Mouse (Mus musculus): Measurements from ENCODE around the gene Clec12b. TPM values are rescaled to one million over a fixed set of nuclear protein-coding genes. Genes with fewer than 3 reads are reported as not detected.

The Clec12b gene
- 0.06 and 0.19 TPM in 2 replicates for polyA plus RNA-seq (2012; rRNA removed)

DNA sequence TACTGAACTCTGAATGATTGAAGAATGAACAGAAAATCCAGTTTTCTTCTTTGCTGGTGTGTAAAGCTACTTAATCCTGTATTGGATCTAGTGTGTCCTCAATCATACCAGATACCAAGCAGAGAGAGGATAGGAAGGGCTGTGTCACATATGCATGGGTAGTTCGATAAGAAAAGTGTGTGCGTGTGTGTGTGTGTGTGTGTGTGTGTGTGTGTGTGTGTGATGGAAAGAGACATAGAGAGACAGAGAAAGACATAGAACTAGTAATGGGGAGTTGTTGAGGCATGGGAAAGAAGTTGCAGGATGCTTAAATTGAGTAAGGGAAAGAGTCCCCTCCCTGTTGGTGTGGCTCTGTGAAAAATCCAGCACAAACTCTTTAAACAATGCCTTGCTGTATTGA, at the start of gene Clec12b:
Gene Clec12b, minus strand, starts transcription at position 101 of the 400 bp plus-strand sequence.
- no peaks in the 10 kb centered on the region for H3K4me1 ChIP-seq (ENCODE audit: control insufficient read depth, insufficient read depth, low read length)
- H3K27ac ChIP-seq (ENCODE audit: insufficient read depth, low read length), result no peak within 1 kb of the TSS
- TF ChIP-seq CTCF (IDR thresholded peaks at IDR 0.05; ENCODE audit: extremely low read depth, insufficient read depth, low read length) (no peak), POLR2A (IDR thresholded peaks at IDR 0.05; ENCODE audit: extremely low read depth, insufficient read depth, low read length) (no peak)
- H3K4me3 ChIP-seq (ENCODE audit: insufficient read depth, low read length), result no peak within 1 kb of the TSS

DNA sequence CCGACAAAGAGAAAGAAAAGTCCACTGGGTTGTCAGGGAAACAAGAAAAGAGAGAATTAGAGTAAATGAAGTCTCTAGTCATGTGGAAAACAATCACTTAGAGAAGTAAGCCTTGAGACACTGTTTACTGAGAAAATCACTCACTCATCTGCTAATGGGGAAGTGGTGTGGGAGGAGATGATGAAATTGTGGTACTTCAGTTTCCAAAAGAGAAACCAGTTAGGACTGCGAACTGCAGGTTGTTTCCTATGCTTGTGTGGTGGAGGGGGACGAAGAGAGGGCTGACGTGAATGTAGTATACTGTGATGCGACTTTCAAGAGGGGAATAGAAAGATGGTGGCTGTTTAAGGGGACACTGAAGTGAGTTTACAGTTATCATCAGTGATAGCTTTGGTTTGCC, 48.6 kb upstream of the Clec12b start:
- TF ChIP-seq POLR2A (IDR thresholded peaks at IDR 0.05; ENCODE audit: extremely low read depth, insufficient read depth, low read length) (no peak), CTCF (IDR thresholded peaks at IDR 0.05; ENCODE audit: extremely low read depth, insufficient read depth, low read length) (no peak)
- Histone ChIP-seq H3K27ac (ENCODE audit: insufficient read depth, low read length) (no peak overlapping the region), H3K4me3 (ENCODE audit: insufficient read depth, low read length) (no peak overlapping the region), H3K4me1 (ENCODE audit: control insufficient read depth, insufficient read depth, low read length) (no peaks in the 10 kb centered on the region)

DNA sequence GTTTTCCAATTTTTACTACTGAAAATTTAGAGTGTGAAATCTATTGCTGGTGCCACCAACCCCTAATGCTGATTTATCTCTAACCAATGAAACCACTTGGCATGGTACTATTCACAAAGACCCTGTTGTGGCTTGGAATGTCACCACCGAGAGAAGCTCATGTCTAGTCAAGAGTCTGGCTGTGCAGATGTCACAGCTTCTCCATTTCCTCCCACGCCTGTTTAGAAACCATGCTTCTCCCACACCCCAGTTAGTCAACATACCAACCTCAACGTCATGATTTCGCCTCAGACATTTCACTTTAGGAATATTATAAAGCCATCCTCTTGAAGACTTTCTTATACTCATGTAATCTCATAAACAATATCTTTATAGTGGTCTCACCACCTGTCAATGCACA, 41.6 kb upstream of the Clec12b start:
- H3K4me1 ChIP-seq (ENCODE audit: control insufficient read depth, insufficient read depth, low read length), result no peaks in the 10 kb centered on the region
- TF ChIP-seq CTCF (IDR thresholded peaks at IDR 0.05; ENCODE audit: extremely low read depth, insufficient read depth, low read length), result no peak
- no peak for TF ChIP-seq POLR2A (IDR thresholded peaks at IDR 0.05; ENCODE audit: extremely low read depth, insufficient read depth, low read length)
- H3K27ac ChIP-seq (ENCODE audit: insufficient read depth, low read length), result no peak overlapping the region
- no peak overlapping the region for H3K4me3 ChIP-seq (ENCODE audit: insufficient read depth, low read length)

- Histone ChIP-seq H3K27ac (ENCODE audit: insufficient read depth, low read length) (no peak overlapping the region), H3K4me1 (ENCODE audit: control insufficient read depth, insufficient read depth, low read length) (no peaks in the 10 kb centered on the region), H3K4me3 (ENCODE audit: insufficient read depth, low read length) (no peak overlapping the region)
- TF ChIP-seq CTCF (IDR thresholded peaks at IDR 0.05; ENCODE audit: extremely low read depth, insufficient read depth, low read length) (no peak), POLR2A (IDR thresholded peaks at IDR 0.05; ENCODE audit: extremely low read depth, insufficient read depth, low read length) (no peak)
These were observed 40.1 kb upstream of the Clec12b start for GRCm38 (mm10) chr6:129425812-129426211.

DNA sequence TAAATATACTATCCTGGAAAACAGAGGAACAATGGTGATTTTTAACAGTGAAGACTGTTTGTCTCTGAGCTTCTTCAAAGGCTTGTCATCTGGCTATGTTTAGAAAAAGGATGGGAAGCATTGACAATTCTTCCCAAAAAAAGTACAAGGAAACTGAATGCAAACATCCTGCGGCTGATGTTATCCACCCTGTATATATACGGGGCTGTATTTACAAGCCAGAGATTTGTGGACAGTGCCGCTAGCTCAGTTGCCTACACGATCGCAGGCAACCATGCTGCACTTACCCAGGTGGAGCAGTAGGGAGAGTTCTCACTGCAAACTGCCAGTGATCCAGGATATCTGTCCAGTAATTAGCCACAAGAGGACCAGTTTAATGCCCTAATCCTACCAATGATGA, 39.5 kb upstream of the Clec12b start:
- Histone ChIP-seq H3K4me1 (ENCODE audit: control insufficient read depth, insufficient read depth, low read length) (no peaks in the 10 kb centered on the region), H3K4me3 (ENCODE audit: insufficient read depth, low read length) (no peak overlapping the region), H3K27ac (ENCODE audit: insufficient read depth, low read length) (peak overlapping the region; percentile 17; the same call in 1 of the 2 replicates)
- TF ChIP-seq POLR2A (IDR thresholded peaks at IDR 0.05; ENCODE audit: extremely low read depth, insufficient read depth, low read length), result no peak
- no peak for TF ChIP-seq CTCF (IDR thresholded peaks at IDR 0.05; ENCODE audit: extremely low read depth, insufficient read depth, low read length)

DNA sequence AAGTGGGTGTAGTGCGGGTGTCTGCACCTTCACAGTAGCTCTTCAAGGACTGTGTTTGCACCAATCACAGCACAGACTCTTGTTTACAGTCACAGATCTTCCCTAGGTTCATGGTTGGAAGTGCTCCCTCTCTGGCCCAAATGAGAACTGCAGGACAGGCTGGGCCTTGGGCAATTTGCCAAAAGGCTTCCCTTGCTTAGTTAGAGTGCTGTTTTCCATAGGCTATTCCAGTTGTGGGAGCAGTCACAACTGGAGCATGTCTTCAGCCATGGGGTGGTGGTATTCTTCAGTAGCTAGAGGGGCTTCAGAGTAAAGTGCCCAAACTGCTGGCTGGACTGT, 38.0 kb upstream of the Clec12b start:
- Histone ChIP-seq H3K4me3 (ENCODE audit: insufficient read depth, low read length) (no peak overlapping the region), H3K4me1 (ENCODE audit: control insufficient read depth, insufficient read depth, low read length) (no peaks in the 10 kb centered on the region)
- TF ChIP-seq CTCF (IDR thresholded peaks at IDR 0.05; ENCODE audit: extremely low read depth, insufficient read depth, low read length), result peak; percentile 78
- TF ChIP-seq POLR2A (IDR thresholded peaks at IDR 0.05; ENCODE audit: extremely low read depth, insufficient read depth, low read length), result no peak

DNA sequence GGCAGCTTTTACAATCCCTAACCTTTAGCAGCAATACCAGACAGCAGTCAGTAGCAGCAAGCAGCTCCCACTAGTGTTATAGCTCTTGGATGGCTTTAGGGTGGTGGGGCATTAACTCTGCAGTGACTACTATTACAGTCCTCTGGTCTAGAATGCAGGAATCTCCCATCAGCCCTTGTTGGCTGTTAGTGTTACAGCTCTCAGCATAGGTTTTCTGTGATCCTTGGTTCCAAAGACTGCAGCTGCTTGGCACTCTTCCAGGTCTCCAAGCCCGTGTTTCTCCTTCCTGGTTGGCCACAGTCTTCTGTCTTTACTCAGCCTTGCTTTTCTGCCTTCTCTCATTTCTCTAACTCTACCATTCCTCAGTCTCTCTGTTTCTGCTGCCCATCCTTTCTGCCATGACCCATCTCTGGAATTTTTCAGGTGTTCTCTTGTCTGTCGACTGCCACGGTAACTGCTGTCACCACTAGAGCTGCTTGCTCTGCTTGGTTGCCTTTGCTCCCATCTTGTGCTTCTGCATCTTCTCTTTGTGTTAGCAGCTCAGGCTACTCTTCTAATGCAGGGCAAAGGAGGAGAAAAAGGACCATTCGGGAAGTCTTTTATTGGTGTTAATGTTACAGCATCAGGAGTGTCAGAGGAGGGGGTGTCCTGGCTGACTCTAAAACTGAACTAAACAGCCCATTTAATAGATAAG, 37.5 kb upstream of the Clec12b start:
- Histone ChIP-seq H3K27ac (ENCODE audit: insufficient read depth, low read length) (no peak overlapping the region), H3K4me3 (ENCODE audit: insufficient read depth, low read length) (no peak overlapping the region), H3K4me1 (ENCODE audit: control insufficient read depth, insufficient read depth, low read length) (no peaks in the 10 kb centered on the region)
- TF ChIP-seq POLR2A (IDR thresholded peaks at IDR 0.05; ENCODE audit: extremely low read depth, insufficient read depth, low read length), result no peak
- no peak for TF ChIP-seq CTCF (IDR thresholded peaks at IDR 0.05; ENCODE audit: extremely low read depth, insufficient read depth, low read length)

More for the DNA sequence above, 38.0 kb upstream of the Clec12b start:
- no peak overlapping the region for H3K27ac ChIP-seq (ENCODE audit: insufficient read depth, low read length)

GRCm38 (mm10) chr6:129422311-129422710, 36.6 kb upstream of the Clec12b start:
- H3K4me3 ChIP-seq (ENCODE audit: insufficient read depth, low read length), result no peak overlapping the region
- TF ChIP-seq POLR2A (IDR thresholded peaks at IDR 0.05; ENCODE audit: extremely low read depth, insufficient read depth, low read length), result no peak
- TF ChIP-seq CTCF (IDR thresholded peaks at IDR 0.05; ENCODE audit: extremely low read depth, insufficient read depth, low read length), result no peak
- H3K27ac ChIP-seq (ENCODE audit: insufficient read depth, low read length), result no peak overlapping the region
- no peaks in the 10 kb centered on the region for H3K4me1 ChIP-seq (ENCODE audit: control insufficient read depth, insufficient read depth, low read length)

GRCm38 (mm10) chr6:129414177-129414576, 28.5 kb upstream of the Clec12b start:
- TF ChIP-seq POLR2A (IDR thresholded peaks at IDR 0.05; ENCODE audit: extremely low read depth, insufficient read depth, low read length) (no peak), CTCF (IDR thresholded peaks at IDR 0.05; ENCODE audit: extremely low read depth, insufficient read depth, low read length) (no peak)
- Histone ChIP-seq H3K27ac (ENCODE audit: insufficient read depth, low read length) (no peak overlapping the region), H3K4me1 (ENCODE audit: control insufficient read depth, insufficient read depth, low read length) (no peaks in the 10 kb centered on the region), H3K4me3 (ENCODE audit: insufficient read depth, low read length) (no peak overlapping the region)

GRCm38 (mm10) chr6:129408562-129408961, 22.9 kb upstream of the Clec12b start, which contains the start of gene Clec9a:
Clec9a (plus strand) TSS chr6:129408862.
- H3K4me1 ChIP-seq (ENCODE audit: control insufficient read depth, insufficient read depth, low read length), result no peaks in the 10 kb centered on the region
- no peak within 1 kb of the TSS for H3K4me3 ChIP-seq (ENCODE audit: insufficient read depth, low read length)
- H3K27ac ChIP-seq (ENCODE audit: insufficient read depth, low read length), result no peak within 1 kb of the TSS
- TF ChIP-seq CTCF (IDR thresholded peaks at IDR 0.05; ENCODE audit: extremely low read depth, insufficient read depth, low read length) (no peak), POLR2A (IDR thresholded peaks at IDR 0.05; ENCODE audit: extremely low read depth, insufficient read depth, low read length) (no peak)

Measured in cortical plate, adult 2 months (tissue).